Mouse (Mus musculus) intestine, embryonic 16.5 days (tissue): Measurements from ENCODE around the gene Sema5b. TPM values are rescaled to one million over a fixed set of nuclear protein-coding genes. Genes with fewer than 3 reads are reported as not detected.

Source experiments
- ATAC-seq: fragments of 200-750 bp; cut with Nextera tagmentation; 2 replicates; pipeline ENCODE4 v1.8.0; 2017; ENCODE audit warnings: moderate TSS enrichment, moderate library complexity
- H3K27ac ChIP-seq: fragments of 300-500 bp; sonication (generic); 2 replicates; pipeline ENCODE4 v1.5.1; 2014; ENCODE audit warnings: mild to moderate bottlenecking, low read length
- H3K27me3 ChIP-seq: fragments of 300-500 bp; sonication (generic); replicated peaks from 2 replicates; pipeline ENCODE4 v1.6.1; 2014; ENCODE audit warnings: low read length, control low read depth, mixed read lengths; ENCODE audit not compliant: control insufficient read depth, insufficient read depth
- H3K36me3 ChIP-seq: fragments of 300-500 bp; sonication (generic); 2 replicates; pipeline ENCODE4 v1.6.1; 2014; ENCODE audit warnings: low read length, control low read depth; ENCODE audit not compliant: control insufficient read depth, insufficient read depth
- H3K4me1 ChIP-seq: fragments of 300-500 bp; sonication (generic); 2 replicates; pipeline ENCODE4 v1.6.1; 2014; ENCODE audit warnings: low read length, control low read depth, mixed read lengths; ENCODE audit not compliant: control insufficient read depth, insufficient read depth
- H3K4me2 ChIP-seq: fragments of 300-500 bp; sonication (generic); 2 replicates; pipeline ENCODE4 v1.6.1; 2014; ENCODE audit warnings: low read depth, low read length, control low read depth
- H3K4me3 ChIP-seq: fragments of 300-500 bp; sonication (generic); 2 replicates; pipeline ENCODE4 v1.5.1; 2014; ENCODE audit warnings: mild to moderate bottlenecking, low read length
- H3K9ac ChIP-seq: fragments of 300-500 bp; sonication (generic); 2 replicates; pipeline ENCODE4 v1.6.1; 2014; ENCODE audit warnings: low read depth, low read length
- H3K9me3 ChIP-seq: fragments of 300-500 bp; sonication (generic); 2 replicates; pipeline ENCODE4 v1.6.1; 2016; ENCODE audit warnings: low read length, control low read depth; ENCODE audit not compliant: control insufficient read depth
- WGBS: fragments of 180-500 bp; shearing (Covaris S2); extraction: QIAGEN DNeasy Blood & Tissue Kit; methylation state at CpG from one replicate; pipeline ENCODE4 v1.1.7; 2014; 5-methylcytosine and 5-hydroxymethylcytosine counted together
- polyA plus RNA-seq: library from polyadenylated mRNA; unstranded; fragments of >200 nt; fragmentation: Nextera tagmentation; extraction: Ambion mirVana; gene quantifications from 2 replicates; pipeline ENCODE4 v1.2.1, GENCODE M21; 2015

Sema5b gene
- polyA plus RNA-seq, 1 experiment from 2014 or later, result 4.2 TPM

GRCm38 (mm10) chr16:35648862-35649261 is 107.9 kb downstream of the Sema5b start:
- Histone ChIP-seq H3K27ac (no peak overlapping the region), H3K9ac (no peak overlapping the region), H3K9me3 (no peaks in the 10 kb centered on the region), H3K4me2 (no peak overlapping the region), H3K27me3 (no peaks in the 10 kb centered on the region), H3K36me3 (no peaks in the 10 kb centered on the region), H3K4me3 (no peak overlapping the region), H3K4me1 (no peaks in the 10 kb centered on the region)
- WGBS, result 81% methylated on average over 4 of the region's 4 CpGs
- no peak for ATAC-seq

- Histone ChIP-seq H3K27ac (no peak overlapping the region), H3K27me3 (no peaks in the 10 kb centered on the region), H3K4me1 (no peaks in the 10 kb centered on the region), H3K36me3 (no peaks in the 10 kb centered on the region), H3K4me2 (no peak overlapping the region), H3K9ac (no peak overlapping the region), H3K9me3 (no peaks in the 10 kb centered on the region), H3K4me3 (no peak overlapping the region)
- no peak for ATAC-seq
- 58% methylated on average over 6 of the region's 6 CpGs for WGBS
These were observed 111.3 kb downstream of the Sema5b start for GRCm38 (mm10) chr16:35652206-35652605.

GRCm38 (mm10) chr16:35652706-35653105 is 111.8 kb downstream of the Sema5b start:
- Histone ChIP-seq H3K36me3 (no peaks in the 10 kb centered on the region), H3K4me1 (no peaks in the 10 kb centered on the region), H3K27ac (no peak overlapping the region), H3K4me3 (no peak overlapping the region), H3K9ac (no peak overlapping the region), H3K4me2 (no peak overlapping the region), H3K27me3 (no peaks in the 10 kb centered on the region), H3K9me3 (no peaks in the 10 kb centered on the region)
- no peak for ATAC-seq
- WGBS, result 90% methylated on average over 3 of the region's 3 CpGs

GRCm38 (mm10) chr16:35653951-35654350 is 113.0 kb downstream of the Sema5b start:
- H3K4me1 ChIP-seq, result no peaks in the 10 kb centered on the region
- H3K27ac ChIP-seq, result no peak overlapping the region
- ATAC-seq, result no peak
- H3K36me3 ChIP-seq, result no peaks in the 10 kb centered on the region
- no peak overlapping the region for H3K4me3 ChIP-seq
- no peak overlapping the region for H3K4me2 ChIP-seq
- 90% methylated on average over 5 of the region's 5 CpGs for WGBS
- H3K27me3 ChIP-seq, result peaks cover 5% of the 10 kb centered on the region
- no peak overlapping the region for H3K9ac ChIP-seq
- H3K9me3 ChIP-seq, result no peaks in the 10 kb centered on the region

- Histone ChIP-seq H3K4me2 (peak overlapping the region; percentile 81), H3K27ac (no peak overlapping the region), H3K9ac (peak overlapping the region; percentile 55), H3K4me3 (peak overlapping the region; percentile 48), H3K4me1 (peaks cover 7% of the 10 kb centered on the region; the same call in 1 of the 2 replicates), H3K36me3 (no peaks in the 10 kb centered on the region), H3K9me3 (no peaks in the 10 kb centered on the region; the same call in 1 of the 2 replicates), H3K27me3 (peaks cover 25% of the 10 kb centered on the region)
- 8% methylated on average over 36 of the region's 36 CpGs for WGBS
- no peak for ATAC-seq
These were observed 119.3 kb downstream of the Sema5b start for GRCm38 (mm10) chr16:35660222-35660621.

- ATAC-seq, result no peak
- Histone ChIP-seq H3K4me3 (no peak overlapping the region), H3K27me3 (peaks cover 20% of the 10 kb centered on the region), H3K9me3 (no peaks in the 10 kb centered on the region; the same call in 1 of the 2 replicates), H3K4me2 (no peak overlapping the region), H3K27ac (no peak overlapping the region), H3K9ac (no peak overlapping the region), H3K4me1 (peaks cover 7% of the 10 kb centered on the region; the same call in 1 of the 2 replicates), H3K36me3 (no peaks in the 10 kb centered on the region)
- 85% methylated on average over 9 of the region's 9 CpGs for WGBS
These were observed 123.0 kb downstream of the Sema5b start for GRCm38 (mm10) chr16:35663831-35664414.

GRCm38 (mm10) chr16:35664847-35665246 is 123.9 kb downstream of the Sema5b start:
- Histone ChIP-seq H3K9me3 (no peaks in the 10 kb centered on the region; the same call in 1 of the 2 replicates), H3K36me3 (no peaks in the 10 kb centered on the region), H3K4me1 (peaks cover 3% of the 10 kb centered on the region; the same call in 1 of the 2 replicates), H3K4me3 (no peak overlapping the region), H3K9ac (no peak overlapping the region), H3K4me2 (no peak overlapping the region), H3K27me3 (peaks cover 11% of the 10 kb centered on the region; the same call in 1 of the 2 replicates), H3K27ac (no peak overlapping the region)
- WGBS, result 78% methylated on average over 4 of the region's 4 CpGs
- no peak for ATAC-seq

- 74% methylated on average over 8 of the region's 8 CpGs for WGBS
- no peaks in the 10 kb centered on the region for H3K9me3 ChIP-seq
- no peak for ATAC-seq
These were observed 136.7 kb downstream of the Sema5b start for GRCm38 (mm10) chr16:35677511-35678113.

GRCm38 (mm10) chr16:35678476-35678875 is 137.5 kb downstream of the Sema5b start:
- H3K9ac ChIP-seq, result no peak overlapping the region
- H3K27me3 ChIP-seq, result no peaks in the 10 kb centered on the region
- H3K9me3 ChIP-seq, result no peaks in the 10 kb centered on the region
- H3K4me1 ChIP-seq, result no peaks in the 10 kb centered on the region
- H3K27ac ChIP-seq, result no peak overlapping the region
- H3K36me3 ChIP-seq, result no peaks in the 10 kb centered on the region
- no peak for ATAC-seq
- no peak overlapping the region for H3K4me2 ChIP-seq
- no peak overlapping the region for H3K4me3 ChIP-seq
- WGBS, result 24% methylated on average over 3 of the region's 3 CpGs

More at GRCm38 (mm10) chr16:35677511-35678113, 136.7 kb downstream of the Sema5b start:
- no peak overlapping the region for H3K9ac ChIP-seq
- H3K4me2 ChIP-seq, result no peak overlapping the region
- H3K27me3 ChIP-seq, result no peaks in the 10 kb centered on the region
- no peak overlapping the region for H3K4me3 ChIP-seq
- H3K4me1 ChIP-seq, result no peaks in the 10 kb centered on the region
- H3K36me3 ChIP-seq, result no peaks in the 10 kb centered on the region
- H3K27ac ChIP-seq, result no peak overlapping the region
